Mouse (Mus musculus): ENCODE measurements around the gene Iqcf6. TPM values are rescaled to one million over a fixed set of nuclear protein-coding genes. Genes with fewer than 3 reads are reported as not detected.
"Not testable (repeated sequence)": the region's sequence is repeated elsewhere in the genome, so short reads cannot be mapped to it uniquely, and the experiment has no call there.

The Iqcf6 gene
- not detected in 2 replicates for polyA plus RNA-seq (2012)

GRCm38 (mm10) chr9:106626282-106626681, at the start of gene Iqcf6:
Gene Iqcf6, plus strand, starts transcription at chr9:106626582.
- no peak for TF ChIP-seq GATA1 (IDR thresholded peaks at IDR 0.05; ENCODE audit: low read length)
- TF ChIP-seq TAL1 (IDR thresholded peaks at IDR 0.05; ENCODE audit: low read length), result no peak
- Histone ChIP-seq H3K4me3 (replicated peaks) (no peak within 1 kb of the TSS), H3K36me3 (ENCODE audit: control insufficient read depth) (no peaks in the 10 kb centered on the region), H3K4me1 (ENCODE audit: control insufficient read depth) (no peaks in the 10 kb centered on the region), H3K9me3 (ENCODE audit: control insufficient read depth, low read length) (peaks cover 3% of the 10 kb centered on the region; the same call in 1 of the 2 replicates), H3K27me3 (ENCODE audit: control insufficient read depth) (no peaks in the 10 kb centered on the region)

- TF ChIP-seq TAL1 (IDR thresholded peaks at IDR 0.05; ENCODE audit: low read length) (no peak), GATA1 (IDR thresholded peaks at IDR 0.05; ENCODE audit: low read length) (no peak)
- H3K36me3 ChIP-seq (ENCODE audit: control insufficient read depth), result no peaks in the 10 kb centered on the region
- H3K4me3 ChIP-seq (replicated peaks), result no peak overlapping the region
- peaks cover 4% of the 10 kb centered on the region for H3K9me3 ChIP-seq (ENCODE audit: control insufficient read depth, low read length)
- H3K4me1 ChIP-seq (ENCODE audit: control insufficient read depth), result no peaks in the 10 kb centered on the region
- H3K27me3 ChIP-seq (ENCODE audit: control insufficient read depth), result no peaks in the 10 kb centered on the region
These were observed 46.4 kb upstream of the Iqcf6 start for GRCm38 (mm10) chr9:106580016-106580415.

DNA sequence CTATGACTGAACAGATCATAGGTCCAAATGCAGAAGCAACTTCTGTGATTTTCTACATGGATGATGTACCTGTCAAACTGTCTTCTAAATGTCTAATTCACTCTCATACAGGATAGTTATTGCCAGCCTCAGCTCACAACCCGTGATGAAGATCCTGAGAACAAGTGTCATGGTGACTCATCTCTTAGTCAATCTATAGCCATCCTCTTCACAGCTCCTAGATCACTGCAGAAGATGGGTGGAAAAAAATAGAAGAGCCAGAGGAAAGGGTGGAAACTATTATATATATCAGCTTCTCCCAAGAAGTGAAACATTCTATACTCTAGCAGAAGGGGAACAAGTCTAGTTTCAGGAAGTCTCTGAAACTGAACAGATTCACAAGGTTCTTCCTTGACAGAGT, 43.8 kb upstream of the Iqcf6 start:
- Histone ChIP-seq H3K9me3 (ENCODE audit: control insufficient read depth, low read length) (peaks cover 4% of the 10 kb centered on the region), H3K4me1 (ENCODE audit: control insufficient read depth) (no peaks in the 10 kb centered on the region), H3K27me3 (ENCODE audit: control insufficient read depth) (no peaks in the 10 kb centered on the region), H3K36me3 (ENCODE audit: control insufficient read depth) (no peaks in the 10 kb centered on the region), H3K4me3 (replicated peaks) (no peak overlapping the region)
- no peak for TF ChIP-seq TAL1 (IDR thresholded peaks at IDR 0.05; ENCODE audit: low read length)
- TF ChIP-seq GATA1 (IDR thresholded peaks at IDR 0.05; ENCODE audit: low read length), result no peak

DNA sequence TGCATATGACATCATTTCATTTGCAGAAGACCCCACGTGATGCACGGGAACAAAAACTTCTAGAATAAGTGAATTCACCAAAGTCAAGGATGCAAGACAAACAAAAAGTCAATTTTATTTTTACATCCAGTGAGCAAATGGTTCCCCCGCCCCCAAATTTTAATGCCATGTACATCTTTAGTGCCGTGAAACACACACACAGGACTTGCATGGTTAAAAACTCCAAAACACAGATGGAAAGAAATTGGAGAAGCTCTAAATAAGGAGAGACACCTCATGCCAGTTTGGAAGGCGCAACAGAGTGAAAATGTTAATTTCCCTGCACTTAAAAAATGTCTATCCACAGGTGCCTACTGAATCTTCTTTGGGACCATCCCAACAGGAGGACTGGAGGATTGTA, 34.2 kb upstream of the Iqcf6 start:
- no peaks in the 10 kb centered on the region for H3K9me3 ChIP-seq (ENCODE audit: control insufficient read depth, low read length)
- H3K4me1 ChIP-seq (ENCODE audit: control insufficient read depth), result no peaks in the 10 kb centered on the region
- TF ChIP-seq GATA1 (IDR thresholded peaks at IDR 0.05; ENCODE audit: low read length) (no peak), TAL1 (IDR thresholded peaks at IDR 0.05; ENCODE audit: low read length) (no peak)
- no peaks in the 10 kb centered on the region for H3K36me3 ChIP-seq (ENCODE audit: control insufficient read depth)
- H3K4me3 ChIP-seq (replicated peaks), result no peak overlapping the region
- no peaks in the 10 kb centered on the region for H3K27me3 ChIP-seq (ENCODE audit: control insufficient read depth)

DNA sequence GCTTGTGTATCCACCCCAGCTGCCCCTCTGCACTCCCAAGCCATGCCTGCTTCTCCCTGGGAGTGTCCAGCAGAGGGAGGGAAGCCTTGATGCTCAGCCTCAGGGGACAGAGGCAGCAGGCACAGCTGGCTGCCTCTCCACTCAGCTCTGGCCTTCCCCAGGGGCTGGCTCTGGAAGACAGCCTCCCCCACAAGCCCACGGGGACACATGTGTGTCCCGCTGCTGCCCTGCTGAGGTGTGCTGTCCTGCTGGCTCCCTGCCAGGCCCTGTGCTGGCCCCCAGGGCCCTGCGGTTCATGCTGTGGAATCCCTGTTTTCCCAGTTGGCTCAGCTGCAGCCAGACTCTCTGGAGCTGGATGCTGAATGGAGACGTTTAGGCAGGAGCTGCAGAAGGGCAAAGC, 31.0 kb upstream of the Iqcf6 start:
- not testable (repeated sequence) for H3K27me3 ChIP-seq (ENCODE audit: control insufficient read depth); H3K9me3 ChIP-seq (ENCODE audit: control insufficient read depth, low read length); H3K4me3 ChIP-seq (replicated peaks); H3K4me1 ChIP-seq (ENCODE audit: control insufficient read depth); H3K36me3 ChIP-seq (ENCODE audit: control insufficient read depth)

GRCm38 (mm10) chr9:106595836-106596235, 30.5 kb upstream of the Iqcf6 start:
- no peaks in the 10 kb centered on the region for H3K4me1 ChIP-seq (ENCODE audit: control insufficient read depth)
- H3K9me3 ChIP-seq (ENCODE audit: control insufficient read depth, low read length), result no peaks in the 10 kb centered on the region
- H3K27me3 ChIP-seq (ENCODE audit: control insufficient read depth), result no peaks in the 10 kb centered on the region

GRCm38 (mm10) chr9:106598466-106598865, 27.9 kb upstream of the Iqcf6 start:
- Histone ChIP-seq H3K9me3 (ENCODE audit: control insufficient read depth, low read length) (no peaks in the 10 kb centered on the region), H3K36me3 (ENCODE audit: control insufficient read depth) (no peaks in the 10 kb centered on the region), H3K4me3 (replicated peaks) (no peak overlapping the region), H3K4me1 (ENCODE audit: control insufficient read depth) (no peaks in the 10 kb centered on the region), H3K27me3 (ENCODE audit: control insufficient read depth) (no peaks in the 10 kb centered on the region)
- TF ChIP-seq GATA1 (IDR thresholded peaks at IDR 0.05; ENCODE audit: low read length) (no peak), TAL1 (IDR thresholded peaks at IDR 0.05; ENCODE audit: low read length) (no peak)

More at GRCm38 (mm10) chr9:106595836-106596235, 30.5 kb upstream of the Iqcf6 start:
- Histone ChIP-seq H3K4me3 (replicated peaks) (no peak overlapping the region), H3K36me3 (ENCODE audit: control insufficient read depth) (no peaks in the 10 kb centered on the region)
- TF ChIP-seq TAL1 (IDR thresholded peaks at IDR 0.05; ENCODE audit: low read length) (no peak), GATA1 (IDR thresholded peaks at IDR 0.05; ENCODE audit: low read length) (no peak)

DNA sequence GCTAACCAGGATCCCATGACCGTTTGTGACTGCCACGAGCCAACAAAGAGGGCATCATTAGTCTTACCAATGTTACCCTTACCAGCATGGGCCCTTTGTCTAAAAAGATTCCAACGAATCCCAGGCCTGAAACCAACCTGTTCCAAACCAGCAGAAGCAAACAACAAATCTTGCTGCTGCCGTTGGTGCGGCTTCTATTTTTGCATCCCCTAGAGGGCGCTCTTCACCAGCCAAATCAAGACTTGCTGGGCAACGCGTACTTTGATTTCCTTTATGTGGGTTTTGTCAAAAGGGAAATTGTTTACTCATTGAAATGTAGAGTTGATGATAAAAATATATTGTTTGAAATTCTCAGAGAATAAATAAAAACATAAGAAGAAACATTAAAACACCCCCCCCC, 25.8 kb upstream of the Iqcf6 start:
- H3K4me1 ChIP-seq (ENCODE audit: control insufficient read depth), result no peaks in the 10 kb centered on the region
- no peak overlapping the region for H3K4me3 ChIP-seq (replicated peaks)
- TF ChIP-seq GATA1 (IDR thresholded peaks at IDR 0.05; ENCODE audit: low read length), result no peak
- TF ChIP-seq TAL1 (IDR thresholded peaks at IDR 0.05; ENCODE audit: low read length), result no peak
- peaks cover 2% of the 10 kb centered on the region; the same call in 1 of the 2 replicates for H3K9me3 ChIP-seq (ENCODE audit: control insufficient read depth, low read length)
- H3K36me3 ChIP-seq (ENCODE audit: control insufficient read depth), result no peaks in the 10 kb centered on the region
- no peaks in the 10 kb centered on the region for H3K27me3 ChIP-seq (ENCODE audit: control insufficient read depth)

DNA sequence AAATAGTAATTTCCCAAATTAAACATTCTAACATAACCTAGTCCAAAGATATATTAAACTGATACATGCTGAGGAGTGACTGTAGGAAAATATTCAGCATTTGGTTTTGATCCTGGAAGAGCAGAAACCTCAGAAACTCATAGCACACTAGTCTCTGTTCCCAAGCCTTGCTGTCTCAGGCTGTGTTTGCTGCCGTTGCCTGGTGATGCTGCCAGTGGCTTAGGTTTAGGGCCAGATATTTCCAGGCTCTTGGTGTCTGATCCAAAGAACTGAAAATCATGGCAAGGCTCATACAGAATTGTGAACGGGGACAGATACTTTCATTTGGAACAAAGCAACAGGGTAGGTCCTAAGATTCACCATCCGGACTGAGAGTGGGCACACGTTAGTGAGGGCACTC, 15.7 kb upstream of the Iqcf6 start:
- no peak for TF ChIP-seq GATA1 (IDR thresholded peaks at IDR 0.05; ENCODE audit: low read length)
- Histone ChIP-seq H3K36me3 (ENCODE audit: control insufficient read depth) (no peaks in the 10 kb centered on the region), H3K4me3 (replicated peaks) (no peak overlapping the region), H3K4me1 (ENCODE audit: control insufficient read depth) (no peaks in the 10 kb centered on the region), H3K9me3 (ENCODE audit: control insufficient read depth, low read length) (no peaks in the 10 kb centered on the region), H3K27me3 (ENCODE audit: control insufficient read depth) (no peaks in the 10 kb centered on the region)

DNA sequence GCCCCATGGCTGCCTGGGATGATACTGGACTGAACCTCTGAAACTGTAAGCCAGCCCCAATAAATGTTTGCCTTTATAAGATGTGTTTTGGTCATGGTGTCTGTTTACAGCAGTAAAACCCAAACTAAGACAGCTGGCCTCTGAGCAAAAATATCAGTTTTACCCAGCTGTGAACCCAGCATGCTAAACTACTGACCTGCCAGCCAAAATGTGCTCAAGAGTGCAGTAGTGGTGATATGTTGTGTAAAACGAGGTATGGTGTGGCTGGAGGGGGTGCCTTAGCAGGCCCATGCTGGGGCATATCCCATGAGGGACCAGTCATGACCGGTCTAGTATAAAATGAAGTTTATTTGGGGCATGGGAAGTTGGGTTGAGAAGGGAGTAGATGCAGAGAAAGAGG, 12.4 kb upstream of the Iqcf6 start:
- H3K36me3 ChIP-seq (ENCODE audit: control insufficient read depth), result no peaks in the 10 kb centered on the region
- H3K4me3 ChIP-seq (replicated peaks), result no peak overlapping the region
- no peaks in the 10 kb centered on the region for H3K9me3 ChIP-seq (ENCODE audit: control insufficient read depth, low read length)
- TF ChIP-seq TAL1 (IDR thresholded peaks at IDR 0.05; ENCODE audit: low read length) (no peak), GATA1 (IDR thresholded peaks at IDR 0.05; ENCODE audit: low read length) (no peak)
- H3K4me1 ChIP-seq (ENCODE audit: control insufficient read depth), result no peaks in the 10 kb centered on the region
- H3K27me3 ChIP-seq (ENCODE audit: control insufficient read depth), result no peaks in the 10 kb centered on the region

Measured in erythroblast, embryonic 14.5 days (primary cell).